ENCODE assay signal across 21 mouse cellular contexts in genomic region chr12:32346121-32346520, GRCm38 (mm10). TPM values are rescaled to one million over a fixed set of nuclear protein-coding genes. Genes with fewer than 3 reads are reported as not detected.
DNase-seq lines count a peak whose midpoint lies in the region; TF ChIP-seq lines count a peak whose summit lies in the region.
"Had no signal": no experiment of that assay in that cellular context is flagged by ENCODE, and none has a peak within 500 bp of the region (broad histone marks: within the 10 kb centered on the region; RNA-seq: fewer than 3 reads in every experiment).

No protein-coding gene starts in this region.

- TF ChIP-seq CTCF in gastrocnemius, adult 2 months (IDR thresholded peaks at IDR 0.05) = no peak

- no peak overlapping the region for H3K27ac ChIP-seq in gastrocnemius, adult 2 months
- H3K27ac ChIP-seq: embryonic facial prominence, embryonic 13.5 days; embryonic facial prominence, embryonic 15.5 days; forebrain, embryonic 10.5 days; forebrain, embryonic 12.5 days had no signal

- peak; percentile 20 for DNase-seq in gastrocnemius, adult 2 months
- no peak for DNase-seq in gastrocnemius, adult 8-10 months (ENCODE audit: low spot score in 2 of 2)
- peak; percentile 24 for DNase-seq in heart, adult 8-10 months (ENCODE audit: low spot score)
- DNase-seq in heart, postnatal 25 days (ENCODE audit: low spot score) = no peak
- peak; percentile 13 for DNase-seq in skeletal muscle tissue, adult 2 months (ENCODE audit: low read depth, low spot score)
- no peak for DNase-seq in urinary bladder, adult 2 months (ENCODE audit: low spot score)
- DNase-seq: adrenal gland, adult 2 months; adrenal gland, postnatal 10 days; adrenal gland, postnatal 25 days; cerebellum, adult 11 months; cerebellum, adult 18-20 months; cerebellum, adult 8-10 months; cerebellum, adult 9-11 months; cerebellum, postnatal 14 days; cerebellum, postnatal 36 days; embryo, embryonic 11 days had no signal

- intact Hi-C loops in gastrocnemius, adult 2 months (cut with DNase I) = no loop called here
- intact Hi-C loops in heart, postnatal 25 days (cut with DNase I) = no loop called here

- no peak overlapping the region for H3K4me3 ChIP-seq in gastrocnemius, adult 2 months
- H3K4me3 ChIP-seq: embryonic facial prominence, embryonic 13.5 days; embryonic facial prominence, embryonic 15.5 days; erythroblast, embryonic 14.5 days; forebrain, embryonic 10.5 days; forebrain, embryonic 12.5 days had no signal

RNA-seq across cellular contexts. Expression of gene Ccdc71l, which starts 32.4 kb away (rescaled TPM):
- total RNA-seq in gastrocnemius, adult 2 months (2021) = 1 to 10 TPM; 5.4 to 5.9 TPM
- total RNA-seq in gastrocnemius, adult 8-10 months (2022) = 1 to 10 TPM; 4.9 to 7.7 (median 5.8) TPM
- 10 to 100 TPM in 3 of 4 experiments, 1 to 10 TPM in 1; 9.1 to 11.8 (median 11.3) TPM for total RNA-seq in heart, adult 8-10 months (2022)
- 10 to 100 TPM; 10.3 to 11.4 TPM for total RNA-seq in heart, postnatal 25 days (2021)
- polyA plus RNA-seq in urinary bladder, adult 2 months (2012; rRNA removed) = 10.3 and 10.4 TPM in 2 replicates

Comparison
In these comparisons a context has a peak if more than half of its experiments do, and no peak if none do; other contexts are left out.
1. DNase-seq: peak in gastrocnemius, adult 2 months (single experiment), heart, adult 8-10 months (single experiment) and skeletal muscle tissue, adult 2 months (single experiment); none in gastrocnemius, adult 8-10 months (0 of 2), heart, postnatal 25 days (single experiment) and urinary bladder, adult 2 months (single experiment).